Mouse (Mus musculus) limb, embryonic 14.5 days (tissue): ENCODE results near the gene Il31ra. TPM values are rescaled to one million over a fixed set of nuclear protein-coding genes. Genes with fewer than 3 reads are reported as not detected.

ENCODE experiments used
- ATAC-seq: fragments of 200-750 bp; cut with Nextera tagmentation; 2 replicates; pipeline ENCODE4 v1.8.0; 2017; ENCODE audit warnings: low read depth, moderate number of reproducible peaks, moderate TSS enrichment; ENCODE audit not compliant: low FRiP score
- DNase-seq: peaks from one replicate; pipeline ENCODE4 v3.0.0-alpha.2; 2015; ENCODE audit warnings: low spot score
- H3K27ac ChIP-seq: fragments of 300-500 bp; sonication (generic); replicated peaks from 2 replicates; pipeline ENCODE4 v1.5.1; 2014; ENCODE audit warnings: low read depth, mild to moderate bottlenecking, low read length, moderate library complexity, mixed read lengths
- H3K27me3 ChIP-seq: fragments of 300-500 bp; sonication (generic); 2 replicates; pipeline ENCODE4 v1.6.1; 2014; ENCODE audit warnings: low read length, mixed read lengths; ENCODE audit not compliant: control insufficient read depth, insufficient read depth
- H3K36me3 ChIP-seq: fragments of 300-500 bp; sonication (generic); 2 replicates; pipeline ENCODE4 v1.6.1; 2014; ENCODE audit warnings: mild to moderate bottlenecking, low read length, moderate library complexity, mixed read lengths; ENCODE audit not compliant: control insufficient read depth, insufficient read depth
- H3K4me1 ChIP-seq: fragments of 300-500 bp; sonication (generic); 2 replicates; pipeline ENCODE4 v1.6.1; 2014; ENCODE audit warnings: antibody characterized with exemption, low read length, mixed read lengths; ENCODE audit not compliant: control insufficient read depth, insufficient read depth
- H3K4me2 ChIP-seq: fragments of 300-500 bp; sonication (generic); replicated peaks from 2 replicates; pipeline ENCODE4 v1.6.1; 2014; ENCODE audit warnings: low read depth, mild to moderate bottlenecking, low read length, moderate library complexity; ENCODE audit not compliant: severe bottlenecking
- H3K4me3 ChIP-seq: fragments of 300-500 bp; sonication (generic); replicated peaks from 2 replicates; pipeline ENCODE4 v1.5.1; 2014; ENCODE audit warnings: low read length
- H3K9ac ChIP-seq: fragments of 300-500 bp; sonication (generic); 2 replicates; pipeline ENCODE4 v1.6.1; 2014; ENCODE audit warnings: mild to moderate bottlenecking, low read depth, low read length, moderate library complexity; ENCODE audit not compliant: severe bottlenecking
- H3K9me3 ChIP-seq: fragments of 300-500 bp; sonication (generic); 2 replicates; pipeline ENCODE4 v1.6.1; 2016; ENCODE audit warnings: low read length; ENCODE audit not compliant: control insufficient read depth
- POLR2A ChIP-seq: fragments of 200-500 bp; IDR thresholded peaks from 2 replicates; pipeline ENCODE4 v1.8.0; 2012; ENCODE audit warnings: inconsistent platforms, mild to moderate bottlenecking, moderate library complexity, borderline replicate concordance; ENCODE audit not compliant: insufficient read depth, insufficient read length; ENCODE audit errors: extremely low read depth
- WGBS: fragments of 180-500 bp; shearing (Covaris S2); extraction: QIAGEN DNeasy Blood & Tissue Kit; methylation state at CpG from one replicate; pipeline ENCODE4 v1.1.7; 2014; 5-methylcytosine and 5-hydroxymethylcytosine counted together
- polyA plus RNA-seq, 2 experiments: library from polyadenylated mRNA; depleted of rRNA in 1 of 2; stranded (reverse) in 1 of 2; unstranded in 1 of 2; fragments of >200 nt; fragmentation: Nextera tagmentation in 1 of 2; extraction: Ambion mirVana in 1 of 2; gene quantifications; 2 replicates each; pipeline versions ENCODE4 v1.2.1 to v1.2.3; 2012 to 2014

Gene Il31ra
- polyA plus RNA-seq, 2 experiments, result 0.21 to 0.38 TPM

DNA sequence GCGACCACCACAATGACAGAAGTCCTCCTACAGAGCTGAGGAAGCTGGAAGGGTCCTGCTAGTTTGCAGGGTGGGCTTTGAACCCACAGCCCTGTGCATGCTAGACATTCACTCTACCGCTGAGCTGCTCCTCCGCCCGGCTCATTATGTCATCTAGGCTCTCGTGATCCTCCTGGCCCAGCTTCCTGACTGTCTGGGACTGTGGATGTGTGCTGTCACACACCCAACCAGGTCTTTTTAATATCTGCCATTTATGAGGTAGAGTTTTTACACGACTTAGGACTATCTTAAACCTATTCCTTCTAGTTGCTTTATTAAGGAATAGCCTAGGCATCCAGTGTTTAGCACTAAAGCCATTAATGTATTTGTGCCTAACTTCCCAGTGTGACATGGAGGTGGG lies 88.7 kb downstream of the Il31ra start:
- Histone ChIP-seq H3K27me3 (no peaks in the 10 kb centered on the region), H3K4me3 (no peak overlapping the region), H3K36me3 (peaks cover 60% of the 10 kb centered on the region), H3K27ac (no peak overlapping the region), H3K9ac (no peak overlapping the region), H3K4me1 (0 out of 2 replicates have a peak, but pooled peaks cover 4% of the 10 kb centered on the region), H3K9me3 (no peaks in the 10 kb centered on the region), H3K4me2 (no peak overlapping the region)
- DNase-seq (no peak), ATAC-seq (no peak)
- TF ChIP-seq POLR2A, result no peak
- WGBS, result 84% methylated on average over 6 of the region's 6 CpGs

DNA sequence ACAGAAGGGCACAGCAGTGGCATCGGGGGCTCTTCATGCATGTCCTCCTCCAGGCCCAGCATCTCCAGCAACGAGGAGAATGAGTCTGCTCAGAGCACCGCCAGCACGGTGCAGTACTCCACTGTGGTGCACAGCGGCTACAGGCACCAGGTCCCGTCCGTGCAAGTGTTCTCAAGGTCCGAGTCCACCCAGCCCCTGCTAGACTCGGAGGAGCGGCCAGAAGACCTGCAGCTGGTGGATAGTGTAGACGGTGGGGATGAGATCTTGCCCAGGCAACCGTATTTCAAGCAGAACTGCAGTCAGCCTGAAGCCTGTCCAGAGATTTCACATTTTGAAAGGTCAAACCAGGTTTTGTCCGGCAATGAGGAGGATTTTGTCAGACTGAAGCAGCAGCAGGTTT lies 90.3 kb downstream of the Il31ra start:
- no peak overlapping the region for H3K27ac ChIP-seq
- no peak overlapping the region for H3K4me3 ChIP-seq
- 0 out of 2 replicates have a peak, but pooled peaks cover 4% of the 10 kb centered on the region for H3K4me1 ChIP-seq
- no peak overlapping the region for H3K4me2 ChIP-seq
- TF ChIP-seq POLR2A, result no peak
- H3K27me3 ChIP-seq, result no peaks in the 10 kb centered on the region
- 96% methylated on average over 13 of the region's 13 CpGs for WGBS
- no peak overlapping the region for H3K9ac ChIP-seq
- H3K9me3 ChIP-seq, result no peaks in the 10 kb centered on the region
- no peak for ATAC-seq
- no peak for DNase-seq
- peaks cover 74% of the 10 kb centered on the region for H3K36me3 ChIP-seq

DNA sequence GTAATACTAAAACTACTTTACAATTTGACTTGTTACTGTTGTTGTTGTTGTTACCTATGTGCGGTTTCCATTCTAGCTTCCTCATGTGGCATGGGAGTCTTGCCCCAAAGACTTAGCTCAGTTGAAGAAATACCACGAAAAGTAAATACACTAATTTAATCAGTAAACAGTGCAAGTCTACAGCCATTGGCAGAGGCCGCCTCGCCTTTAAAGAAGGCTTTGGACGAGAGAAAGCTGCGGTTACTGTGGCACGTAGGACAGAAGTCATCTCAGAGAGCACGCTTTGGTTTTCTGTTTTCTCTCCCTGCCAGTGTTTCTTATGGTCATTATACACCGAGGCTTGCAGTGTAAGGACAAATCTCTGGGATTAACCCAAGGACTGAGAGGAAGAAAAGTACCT lies 93.7 kb downstream of the Il31ra start:
- Histone ChIP-seq H3K4me2 (no peak overlapping the region), H3K4me1 (no peaks in the 10 kb centered on the region), H3K9ac (no peak overlapping the region), H3K36me3 (peaks cover 91% of the 10 kb centered on the region), H3K27me3 (no peaks in the 10 kb centered on the region), H3K27ac (no peak overlapping the region), H3K4me3 (no peak overlapping the region), H3K9me3 (no peaks in the 10 kb centered on the region)
- no peak for DNase-seq
- no peak for TF ChIP-seq POLR2A
- 89% methylated on average over 9 of the region's 9 CpGs for WGBS
- no peak for ATAC-seq

DNA sequence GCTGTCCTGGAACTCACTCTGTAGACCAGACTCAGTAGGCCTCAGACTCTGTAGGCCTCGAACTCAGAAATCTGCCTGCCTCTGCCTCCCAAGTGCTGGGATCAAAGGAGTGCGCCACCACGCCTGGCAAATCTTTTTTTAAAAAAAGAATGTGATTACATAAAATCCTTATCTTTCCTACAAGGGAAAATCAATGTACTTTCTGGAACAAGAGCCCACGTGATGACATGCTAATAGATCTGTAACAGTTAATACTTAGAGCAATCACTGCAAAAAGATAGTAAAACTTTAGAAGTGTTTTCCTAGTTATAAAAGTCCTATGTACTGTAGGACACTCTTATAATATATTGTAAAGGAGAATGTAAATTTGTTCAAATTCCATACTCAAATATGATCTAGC lies 94.1 kb downstream of the Il31ra start:
- no peak overlapping the region for H3K27ac ChIP-seq
- H3K9ac ChIP-seq, result no peak overlapping the region
- H3K4me3 ChIP-seq, result no peak overlapping the region
- H3K9me3 ChIP-seq, result no peaks in the 10 kb centered on the region
- ATAC-seq (no peak), DNase-seq (no peak)
- no peak overlapping the region for H3K4me2 ChIP-seq
- no peak for TF ChIP-seq POLR2A
- H3K27me3 ChIP-seq, result no peaks in the 10 kb centered on the region
- H3K4me1 ChIP-seq, result no peaks in the 10 kb centered on the region
- 94% methylated on average over 4 of the region's 4 CpGs for WGBS
- H3K36me3 ChIP-seq, result peaks cover 91% of the 10 kb centered on the region

GRCm38 (mm10) chr13:112494590-112494989 lies 99.6 kb downstream of the Il31ra start:
- Histone ChIP-seq H3K4me2 (no peak overlapping the region), H3K4me1 (no peaks in the 10 kb centered on the region), H3K9ac (no peak overlapping the region), H3K9me3 (no peaks in the 10 kb centered on the region), H3K27ac (no peak overlapping the region), H3K4me3 (no peak overlapping the region), H3K36me3 (peaks cover 89% of the 10 kb centered on the region), H3K27me3 (no peaks in the 10 kb centered on the region)
- no peak for DNase-seq
- WGBS, result 91% methylated on average over 12 of the region's 12 CpGs
- no peak for TF ChIP-seq POLR2A
- no peak for ATAC-seq

GRCm38 (mm10) chr13:112492285-112492678 lies 101.9 kb downstream of the Il31ra start:
- Histone ChIP-seq H3K9ac (no peak overlapping the region), H3K4me1 (no peaks in the 10 kb centered on the region), H3K4me3 (no peak overlapping the region), H3K27ac (no peak overlapping the region), H3K4me2 (no peak overlapping the region), H3K36me3 (peaks cover 83% of the 10 kb centered on the region), H3K27me3 (no peaks in the 10 kb centered on the region), H3K9me3 (no peaks in the 10 kb centered on the region)
- ATAC-seq (no peak), DNase-seq (no peak)
- WGBS, result 64% methylated on average over 1 of the region's 1 CpGs
- no peak for TF ChIP-seq POLR2A
